Mouse (Mus musculus) hindbrain, embryonic 14.5 days (tissue): ENCODE data around the gene Rph3a. TPM values are rescaled to one million over a fixed set of nuclear protein-coding genes. Genes with fewer than 3 reads are reported as not detected.
"Not testable (repeated sequence)": the region's sequence is repeated elsewhere in the genome, so short reads cannot be mapped to it uniquely, and the experiment has no call there.

Source experiments
- ATAC-seq: fragments of 200-750 bp; cut with Nextera tagmentation; 2 replicates; pipeline ENCODE4 v1.8.0; 2017; ENCODE audit warnings: moderate number of reproducible peaks, mild to moderate bottlenecking, moderate TSS enrichment, moderate library complexity; ENCODE audit not compliant: low FRiP score
- DNase-seq: peaks from one replicate; pipeline ENCODE4 v3.0.0-alpha.2; 2015; ENCODE audit warnings: low spot score
- H3K27ac ChIP-seq: fragments of 300-500 bp; sonication (generic); 2 replicates; pipeline ENCODE4 v1.5.1; 2014; ENCODE audit warnings: mild to moderate bottlenecking, moderate library complexity
- H3K27me3 ChIP-seq: fragments of 300-500 bp; sonication (generic); 2 replicates; pipeline ENCODE4 v1.6.1; 2014; ENCODE audit warnings: mild to moderate bottlenecking, low read length, mixed read lengths; ENCODE audit not compliant: control insufficient read depth, insufficient read depth
- H3K36me3 ChIP-seq: fragments of 300-500 bp; sonication (generic); replicated peaks from 2 replicates; pipeline ENCODE4 v1.6.1; 2014; ENCODE audit not compliant: control insufficient read depth, insufficient read depth
- H3K4me1 ChIP-seq: fragments of 300-500 bp; sonication (generic); replicated peaks from 2 replicates; pipeline ENCODE4 v1.6.1; 2014; ENCODE audit warnings: antibody characterized with exemption, low read length, mixed read lengths; ENCODE audit not compliant: control insufficient read depth, insufficient read depth
- H3K4me2 ChIP-seq: fragments of 300-500 bp; sonication (generic); replicated peaks from 2 replicates; pipeline ENCODE4 v1.6.1; 2014; ENCODE audit warnings: mild to moderate bottlenecking, moderate library complexity
- H3K4me3 ChIP-seq: fragments of 300-500 bp; sonication (generic); replicated peaks from 2 replicates; pipeline ENCODE4 v1.5.1; 2014; ENCODE audit warnings: mild to moderate bottlenecking, low read length
- H3K9ac ChIP-seq: fragments of 300-500 bp; sonication (generic); 2 replicates; pipeline ENCODE4 v1.6.1; 2014
- H3K9me3 ChIP-seq: fragments of 300-500 bp; sonication (generic); 2 replicates; pipeline ENCODE4 v1.6.1; 2016; ENCODE audit warnings: low read length; ENCODE audit not compliant: control insufficient read depth
- WGBS: fragments of 180-500 bp; shearing (Covaris S2); extraction: QIAGEN DNeasy Blood & Tissue Kit; methylation state at CpG from one replicate; pipeline ENCODE4 v1.1.7; 2014; 5-methylcytosine and 5-hydroxymethylcytosine counted together
- polyA plus RNA-seq: library from polyadenylated mRNA; unstranded; fragments of >200 nt; fragmentation: Nextera tagmentation; extraction: Ambion mirVana; gene quantifications from 2 replicates; pipeline ENCODE4 v1.2.1, GENCODE M21; 2014

Gene Rph3a
- polyA plus RNA-seq, 1 experiment from 2014 or later = 28.6 TPM

DNA sequence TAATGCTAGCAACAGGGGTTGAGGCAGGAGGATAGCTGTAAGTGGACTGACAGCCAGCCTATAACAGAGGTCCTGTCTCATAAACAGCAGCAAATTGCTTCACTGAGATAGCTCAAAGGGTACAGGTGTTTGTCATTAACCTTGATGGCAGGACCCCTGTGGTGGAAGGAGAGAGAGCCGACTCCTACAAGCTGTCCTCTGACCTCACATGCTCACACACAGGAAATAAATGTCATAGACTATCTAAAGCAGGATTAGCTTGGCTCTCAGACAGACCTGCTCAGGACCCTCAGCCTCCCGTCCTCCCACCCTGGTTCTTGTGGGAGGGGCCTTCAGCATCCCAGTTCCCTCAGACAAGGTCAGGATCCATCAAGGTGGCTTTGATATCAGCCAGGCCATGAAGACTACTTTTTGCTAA is 117.6 kb downstream of the Rph3a start:
- Histone ChIP-seq H3K9me3 (no peaks in the 10 kb centered on the region), H3K27ac (no peak overlapping the region), H3K4me1 (no peaks in the 10 kb centered on the region), H3K36me3 (no peaks in the 10 kb centered on the region), H3K9ac (no peak overlapping the region), H3K27me3 (no peaks in the 10 kb centered on the region), H3K4me2 (no peak overlapping the region), H3K4me3 (no peak overlapping the region)
- DNase-seq = no peak
- 79% methylated on average over 2 of the region's 2 CpGs for WGBS
- no peak for ATAC-seq

DNA sequence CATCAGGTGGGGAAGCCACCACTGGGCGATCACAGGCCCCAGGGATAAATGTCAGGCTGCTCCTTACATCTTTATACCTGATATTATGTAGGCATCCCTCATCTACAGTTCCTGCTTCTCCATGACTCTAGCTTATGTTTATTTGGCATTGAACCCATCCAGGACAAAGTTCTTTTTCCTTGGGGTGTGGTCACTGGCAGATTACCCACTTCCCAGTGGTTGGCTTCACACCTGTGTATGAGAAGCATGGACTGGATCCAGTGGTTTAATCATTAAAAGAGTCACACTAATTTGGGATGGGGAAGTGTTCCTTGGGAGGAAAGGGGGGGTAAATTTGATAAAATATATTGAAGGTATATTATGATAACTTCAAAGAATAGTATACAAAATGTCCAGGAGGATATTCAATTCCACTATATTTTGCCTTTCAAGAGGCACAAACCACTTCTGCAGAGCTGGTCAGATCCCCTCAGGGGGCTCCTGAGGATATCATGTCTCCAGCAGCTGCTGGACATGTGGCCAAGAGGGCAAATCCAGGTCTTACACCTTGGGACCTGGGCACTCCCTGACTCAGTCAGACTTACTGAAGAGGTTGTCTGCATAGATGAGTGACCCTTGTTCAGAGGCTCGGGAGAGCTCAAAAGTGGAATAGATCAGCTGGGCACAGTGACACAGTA is 118.2 kb downstream of the Rph3a start:
- ATAC-seq, DNase-seq, H3K4me2 ChIP-seq, H3K9me3 ChIP-seq, H3K36me3 ChIP-seq, H3K4me1 ChIP-seq, H3K9ac ChIP-seq, H3K4me3 ChIP-seq, H3K27ac ChIP-seq, H3K27me3 ChIP-seq: not testable (repeated sequence)
- 86% methylated on average over 2 of the region's 2 CpGs for WGBS

DNA sequence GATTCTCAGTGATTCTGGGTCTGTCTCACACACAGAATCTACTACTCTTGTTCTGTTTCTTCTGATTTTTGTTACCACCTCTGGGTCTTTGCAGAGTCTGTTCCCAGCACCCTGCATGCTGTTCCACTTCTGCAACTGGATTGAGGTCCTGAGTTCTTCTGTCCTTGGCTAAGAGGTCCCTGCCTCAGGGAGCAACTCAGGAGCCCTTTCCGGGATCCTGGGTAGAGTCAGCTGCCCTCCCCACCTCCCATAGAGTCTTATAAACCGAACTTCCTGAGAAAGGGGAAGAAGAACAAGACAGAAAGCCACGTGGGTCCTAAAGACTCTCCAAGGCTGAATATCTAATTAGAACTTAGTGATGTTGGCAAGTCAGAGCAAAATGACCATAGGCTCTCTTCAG is 118.9 kb downstream of the Rph3a start:
- Histone ChIP-seq H3K4me1 (no peaks in the 10 kb centered on the region), H3K27me3 (no peaks in the 10 kb centered on the region), H3K4me2 (no peak overlapping the region), H3K9ac (no peak overlapping the region), H3K36me3 (no peaks in the 10 kb centered on the region), H3K9me3 (no peaks in the 10 kb centered on the region), H3K27ac (no peak overlapping the region), H3K4me3 (no peak overlapping the region)
- ATAC-seq = no peak
- no peak for DNase-seq
- 53% methylated on average over 3 of the region's 3 CpGs for WGBS

Other genes starting within 250 kb of the Rph3a start
- gene Oas3, start 232.4 kb downstream of the Rph3a start, polyA plus RNA-seq = 0.46 and 0.95 TPM in 2 replicates
- 0.24 and 0.35 TPM in 2 replicates for gene Oas1e, start 214.6 kb downstream of the Rph3a start, polyA plus RNA-seq
- gene Oas1c, start 197.6 kb downstream of the Rph3a start, polyA plus RNA-seq = 0.40 and 0.64 TPM in 2 replicates
- gene Oas1f, start 162.7 kb downstream of the Rph3a start, polyA plus RNA-seq = not detected in 2 replicates
- gene Oas1h, start 148.7 kb downstream of the Rph3a start, polyA plus RNA-seq = not detected in 2 replicates
- 0.19 and 0.33 TPM in 2 replicates for gene Oas1g, start 122.5 kb downstream of the Rph3a start, polyA plus RNA-seq
- gene Oas1a, start 102.6 kb downstream of the Rph3a start, polyA plus RNA-seq = 0.82 and 0.91 TPM in 2 replicates
- not detected in 2 replicates for gene Oas1d, start 95.6 kb downstream of the Rph3a start, polyA plus RNA-seq
- 26.2 and 26.4 TPM in 2 replicates for gene Ptpn11, start 181.3 kb upstream of the Rph3a start, polyA plus RNA-seq
- gene Rpl6, start 194.4 kb upstream of the Rph3a start, polyA plus RNA-seq = 377 and 422 TPM in 2 replicates
- 34.1 and 37.2 TPM in 2 replicates for gene Hectd4, start 210.1 kb upstream of the Rph3a start, polyA plus RNA-seq